Mouse (Mus musculus): ENCODE data around the gene Pi4k2a. TPM values are rescaled to one million over a fixed set of nuclear protein-coding genes. Genes with fewer than 3 reads are reported as not detected.
A peak's percentile ranks its signal among the peaks of the same experiment; 100 is the strongest.

Gene Pi4k2a
- polyA plus RNA-seq, 1 experiment: 18.7 TPM

DNA sequence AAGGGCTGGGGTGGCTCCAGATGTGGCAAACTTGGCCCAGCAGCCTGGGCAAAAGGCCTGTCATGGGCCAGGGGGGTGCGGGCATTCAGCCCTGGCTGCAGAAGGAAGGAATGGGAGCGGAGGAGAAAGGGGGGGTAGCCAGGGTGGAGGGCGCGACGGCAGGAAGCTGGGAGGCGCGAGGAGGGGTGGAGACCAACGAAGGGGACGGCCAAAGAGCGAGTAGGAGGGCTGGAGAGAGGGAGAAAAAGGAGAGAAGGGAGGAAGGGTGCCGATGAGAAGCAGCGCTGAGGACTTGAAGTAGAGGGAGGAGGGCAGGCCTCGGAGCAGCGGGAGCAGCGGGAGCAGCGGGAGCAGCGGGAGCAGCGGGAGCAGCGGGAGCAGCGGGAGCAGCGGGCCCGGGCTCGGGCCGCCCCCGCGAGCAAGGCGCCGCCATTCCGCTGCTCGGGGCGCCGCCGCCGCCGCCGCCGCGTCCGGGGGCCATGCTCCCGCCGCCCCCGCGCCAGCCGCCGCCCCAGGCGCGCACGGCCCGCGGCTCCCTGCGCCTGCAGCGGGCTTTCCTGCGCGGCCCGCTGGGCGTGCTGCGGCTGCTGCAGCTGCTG, 57.0 kb downstream of the Pi4k2a start, which contains the start of gene Marveld1:
Gene Marveld1, plus strand, starts transcription at position 231 of the 599 bp plus-strand sequence.
- H3K79me2 ChIP-seq (ENCODE audit: control insufficient read depth, insufficient read depth): peaks cover 37% of the 10 kb centered on the region
- TF ChIP-seq USF1 (IDR thresholded peaks at IDR 0.05; ENCODE audit: low read depth) (no peak), CTCF (IDR thresholded peaks at IDR 0.05; ENCODE audit: control insufficient read depth, insufficient read depth, insufficient read length) (no peak), MAX (IDR thresholded peaks at IDR 0.05) (no peak), FOSL1 (IDR thresholded peaks at IDR 0.05; ENCODE audit: insufficient read depth, low read length, poor library complexity, severe bottlenecking) (no peak), CEBPB (IDR thresholded peaks at IDR 0.05; ENCODE audit: low read depth) (no peak), MYOG (IDR thresholded peaks at IDR 0.05; ENCODE audit: control insufficient read depth, extremely low read depth, insufficient read length) (no peak), MYOD1 (IDR thresholded peaks at IDR 0.05; ENCODE audit: control insufficient read depth, insufficient read length, low read depth) (no peak)
- H3K4me3 ChIP-seq (ENCODE audit: insufficient read depth, poor library complexity, severe bottlenecking): peak within 1 kb of the TSS; percentile 65
- peaks cover 24% of the 10 kb centered on the region for H3K36me3 ChIP-seq (ENCODE audit: control insufficient read depth, insufficient read depth)
- peak within 1 kb of the TSS; percentile 87 for H3ac ChIP-seq (ENCODE audit: control insufficient read depth, insufficient read length, low read depth)
- H3K27me3 ChIP-seq (ENCODE audit: control insufficient read depth, insufficient read depth, insufficient read length): no peaks in the 10 kb centered on the region
- H3K79me3 ChIP-seq (ENCODE audit: low read depth): peaks cover 22% of the 10 kb centered on the region

GRCm38 (mm10) chr19:42147769-42148568, 57.7 kb downstream of the Pi4k2a start:
- Histone ChIP-seq H3K27me3 (ENCODE audit: control insufficient read depth, insufficient read depth, insufficient read length) (no peaks in the 10 kb centered on the region), H3K79me3 (ENCODE audit: low read depth) (peaks cover 22% of the 10 kb centered on the region), H3K79me2 (ENCODE audit: control insufficient read depth, insufficient read depth) (peaks cover 37% of the 10 kb centered on the region), H3K36me3 (ENCODE audit: control insufficient read depth, insufficient read depth) (peaks cover 26% of the 10 kb centered on the region), H3K4me3 (ENCODE audit: insufficient read depth, poor library complexity, severe bottlenecking) (peak overlapping the region; percentile 65), H3ac (ENCODE audit: control insufficient read depth, insufficient read length, low read depth) (peak overlapping the region; percentile 87)
- TF ChIP-seq MYOD1 (IDR thresholded peaks at IDR 0.05; ENCODE audit: control insufficient read depth, insufficient read length, low read depth) (no peak), USF1 (IDR thresholded peaks at IDR 0.05; ENCODE audit: low read depth) (no peak), FOSL1 (IDR thresholded peaks at IDR 0.05; ENCODE audit: insufficient read depth, low read length, poor library complexity, severe bottlenecking) (no peak), CTCF (IDR thresholded peaks at IDR 0.05; ENCODE audit: control insufficient read depth, insufficient read depth, insufficient read length) (no peak), MAX (IDR thresholded peaks at IDR 0.05) (no peak), MYOG (IDR thresholded peaks at IDR 0.05; ENCODE audit: control insufficient read depth, extremely low read depth, insufficient read length) (no peak), CEBPB (IDR thresholded peaks at IDR 0.05; ENCODE audit: low read depth) (no peak)

DNA sequence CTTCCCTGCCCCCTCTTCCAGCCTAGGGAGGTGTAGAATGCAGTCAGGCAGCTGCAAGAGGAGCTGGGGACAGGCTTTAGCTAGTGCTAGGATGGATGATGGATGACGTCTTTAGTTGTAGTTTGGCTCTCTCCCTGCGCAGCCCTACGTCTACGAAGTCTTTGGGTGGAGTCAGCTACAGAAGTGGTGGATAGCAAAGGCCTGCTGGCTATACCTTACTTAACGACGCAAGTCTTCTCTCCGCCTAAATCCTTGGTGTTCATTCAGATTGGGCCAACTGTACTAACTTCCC, 58.2 kb downstream of the Pi4k2a start:
- no peaks in the 10 kb centered on the region for H3K27me3 ChIP-seq (ENCODE audit: control insufficient read depth, insufficient read depth, insufficient read length)
- H3K36me3 ChIP-seq (ENCODE audit: control insufficient read depth, insufficient read depth): peaks cover 26% of the 10 kb centered on the region
- peaks cover 37% of the 10 kb centered on the region for H3K79me2 ChIP-seq (ENCODE audit: control insufficient read depth, insufficient read depth)
- H3ac ChIP-seq (ENCODE audit: control insufficient read depth, insufficient read length, low read depth): peak overlapping the region; percentile 87
- H3K79me3 ChIP-seq (ENCODE audit: low read depth): peaks cover 22% of the 10 kb centered on the region
- H3K4me3 ChIP-seq (ENCODE audit: insufficient read depth, poor library complexity, severe bottlenecking): peak overlapping the region; percentile 65
- no peak for TF ChIP-seq FOSL1 (IDR thresholded peaks at IDR 0.05; ENCODE audit: insufficient read depth, low read length, poor library complexity, severe bottlenecking)
- TF ChIP-seq MYOG (IDR thresholded peaks at IDR 0.05; ENCODE audit: control insufficient read depth, extremely low read depth, insufficient read length): no peak
- TF ChIP-seq MYOD1 (IDR thresholded peaks at IDR 0.05; ENCODE audit: control insufficient read depth, insufficient read length, low read depth): no peak
- no peak for TF ChIP-seq USF1 (IDR thresholded peaks at IDR 0.05; ENCODE audit: low read depth)
- no peak for TF ChIP-seq CEBPB (IDR thresholded peaks at IDR 0.05; ENCODE audit: low read depth)
- no peak for TF ChIP-seq MAX (IDR thresholded peaks at IDR 0.05)
- TF ChIP-seq CTCF (IDR thresholded peaks at IDR 0.05; ENCODE audit: control insufficient read depth, insufficient read depth, insufficient read length): no peak

DNA sequence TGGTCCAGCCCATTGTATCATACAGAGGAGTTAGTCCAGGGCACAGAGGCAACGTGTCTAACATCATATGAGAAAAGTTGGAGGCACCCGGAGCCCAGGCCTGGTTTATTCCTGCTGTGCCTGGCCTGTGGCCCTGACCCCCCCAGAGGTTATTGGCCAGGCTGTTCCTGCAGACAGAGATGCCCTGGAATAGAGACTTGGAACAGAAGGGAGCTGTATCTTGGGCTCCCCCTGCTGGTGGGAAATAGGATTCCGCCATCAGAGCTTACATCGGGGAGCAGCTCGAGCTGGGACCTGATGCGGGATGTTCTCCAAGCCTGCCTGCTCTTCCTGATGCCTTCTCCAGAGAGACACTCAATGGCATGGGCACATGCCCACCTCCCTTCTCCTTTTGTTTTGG, 61.7 kb downstream of the Pi4k2a start:
- TF ChIP-seq MYOD1 (IDR thresholded peaks at IDR 0.05; ENCODE audit: control insufficient read depth, insufficient read length, low read depth): no peak
- TF ChIP-seq CTCF (IDR thresholded peaks at IDR 0.05; ENCODE audit: control insufficient read depth, insufficient read depth, insufficient read length): peak; percentile 57
- Histone ChIP-seq H3K4me3 (ENCODE audit: insufficient read depth, poor library complexity, severe bottlenecking) (no peak overlapping the region), H3K27me3 (ENCODE audit: control insufficient read depth, insufficient read depth, insufficient read length) (no peaks in the 10 kb centered on the region), H3ac (ENCODE audit: control insufficient read depth, insufficient read length, low read depth) (no peak overlapping the region), H3K79me3 (ENCODE audit: low read depth) (peaks cover 22% of the 10 kb centered on the region), H3K79me2 (ENCODE audit: control insufficient read depth, insufficient read depth) (peaks cover 37% of the 10 kb centered on the region), H3K36me3 (ENCODE audit: control insufficient read depth, insufficient read depth) (peaks cover 26% of the 10 kb centered on the region)

DNA sequence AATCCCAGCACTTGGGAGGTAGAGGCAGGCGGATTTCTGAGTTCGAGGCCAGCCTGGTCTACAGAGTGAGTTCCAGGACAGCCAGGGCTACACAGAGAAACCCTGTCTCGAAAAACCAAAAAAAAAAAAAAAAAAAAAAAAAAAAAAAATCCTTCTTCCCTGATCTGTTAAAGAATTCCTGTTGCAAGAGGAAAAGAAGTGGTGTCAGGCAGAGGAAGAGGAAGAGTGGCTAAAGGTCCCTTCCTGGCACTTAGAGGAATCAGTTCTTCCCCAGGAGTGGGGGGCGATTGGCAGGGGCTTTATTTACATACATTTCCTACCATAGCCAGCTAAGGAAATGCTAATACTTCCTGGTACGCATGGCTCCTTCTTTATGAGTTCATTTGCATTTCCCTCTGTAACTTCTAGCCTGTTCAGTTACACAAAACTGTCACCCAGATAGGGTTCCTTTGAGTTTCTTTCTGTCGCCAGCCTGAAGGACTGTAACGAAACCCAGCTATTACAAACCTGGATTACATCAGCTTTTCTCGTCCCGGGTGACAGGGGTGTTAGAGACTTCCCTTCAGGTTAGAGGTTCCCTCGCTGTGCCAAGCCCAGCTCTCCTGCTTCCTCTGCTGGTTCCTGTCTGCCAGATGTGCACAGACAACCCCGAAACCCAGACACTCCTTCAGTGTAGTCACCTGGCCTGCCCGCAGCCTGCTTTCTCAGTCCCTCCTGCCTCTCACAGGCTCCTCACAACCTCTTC, 67.4 kb downstream of the Pi4k2a start:
- H3K79me3 ChIP-seq (ENCODE audit: low read depth): no peaks in the 10 kb centered on the region
- H3K4me3 ChIP-seq (ENCODE audit: insufficient read depth, poor library complexity, severe bottlenecking): no peak overlapping the region
- H3K79me2 ChIP-seq (ENCODE audit: control insufficient read depth, insufficient read depth): no peaks in the 10 kb centered on the region
- no peaks in the 10 kb centered on the region for H3K36me3 ChIP-seq (ENCODE audit: control insufficient read depth, insufficient read depth)
- TF ChIP-seq MAX (IDR thresholded peaks at IDR 0.05) (no peak), FOSL1 (IDR thresholded peaks at IDR 0.05; ENCODE audit: insufficient read depth, low read length, poor library complexity, severe bottlenecking) (no peak), CEBPB (IDR thresholded peaks at IDR 0.05; ENCODE audit: low read depth) (no peak)
- H3K27me3 ChIP-seq (ENCODE audit: control insufficient read depth, insufficient read depth, insufficient read length): no peaks in the 10 kb centered on the region
- H3ac ChIP-seq (ENCODE audit: control insufficient read depth, insufficient read length, low read depth): no peak overlapping the region
